Mouse (Mus musculus) liver, embryonic 11.5 days (tissue): ENCODE results near the gene Nup62. TPM values are rescaled to one million over a fixed set of nuclear protein-coding genes. Genes with fewer than 3 reads are reported as not detected.
A peak's percentile ranks its signal among the peaks of the same experiment; 100 is the strongest.

ENCODE experiments used
- ATAC-seq: fragments of 200-750 bp; cut with Nextera tagmentation; replicated peaks from 2 replicates; pipeline ENCODE4 v1.8.0; 2017; ENCODE audit warnings: moderate number of reproducible peaks, mild to moderate bottlenecking, moderate TSS enrichment, moderate library complexity; ENCODE audit not compliant: low FRiP score
- DNase-seq: peaks from one replicate; pipeline ENCODE4 v3.0.0-alpha.2; 2017; ENCODE audit warnings: low spot score
- H3K27ac ChIP-seq: fragments of 300-500 bp; sonication (generic); 2 replicates; pipeline ENCODE4 v1.5.1; 2014; ENCODE audit warnings: mild to moderate bottlenecking, low read depth, low read length, control low read depth
- H3K27me3 ChIP-seq: fragments of 300-500 bp; sonication (generic); replicated peaks from 2 replicates; pipeline ENCODE4 v1.6.1; 2014; ENCODE audit warnings: low read length, mixed read lengths; ENCODE audit not compliant: control insufficient read depth, insufficient read depth
- H3K36me3 ChIP-seq: fragments of 300-500 bp; sonication (generic); 2 replicates; pipeline ENCODE4 v1.6.1; 2014; ENCODE audit warnings: mild to moderate bottlenecking, low read length, moderate library complexity, mixed read lengths; ENCODE audit not compliant: control insufficient read depth, insufficient read depth
- H3K4me1 ChIP-seq: fragments of 300-500 bp; sonication (generic); replicated peaks from 2 replicates; pipeline ENCODE4 v1.6.1; 2014; ENCODE audit warnings: low read length, mixed read lengths; ENCODE audit not compliant: control insufficient read depth, insufficient read depth
- H3K4me2 ChIP-seq: fragments of 300-500 bp; sonication (generic); 2 replicates; pipeline ENCODE4 v1.6.1; 2014; ENCODE audit warnings: mild to moderate bottlenecking, control low read depth, moderate library complexity
- H3K4me3 ChIP-seq: fragments of 300-500 bp; sonication (generic); 2 replicates; pipeline ENCODE4 v1.5.1; 2014; ENCODE audit warnings: low read depth, low read length, control low read depth
- H3K9ac ChIP-seq: fragments of 300-500 bp; sonication (generic); 2 replicates; pipeline ENCODE4 v1.6.1; 2014; ENCODE audit warnings: low read depth, low read length, control low read depth
- H3K9me3 ChIP-seq: fragments of 300-500 bp; sonication (generic); 2 replicates; pipeline ENCODE4 v1.6.1; 2016; ENCODE audit warnings: low read length, inconsistent platforms, mixed read lengths; ENCODE audit not compliant: control insufficient read depth
- WGBS: fragments of 180-500 bp; shearing (Covaris S2); extraction: QIAGEN DNeasy Blood & Tissue Kit; methylation state at CpG from one replicate; pipeline ENCODE4 v1.1.7; 2014; 5-methylcytosine and 5-hydroxymethylcytosine counted together
- polyA plus RNA-seq: library from polyadenylated mRNA; unstranded; fragments of >200 nt; fragmentation: Nextera tagmentation; extraction: Ambion mirVana; gene quantifications from 2 replicates; pipeline ENCODE4 v1.2.1, GENCODE M21; 2014

Gene Nup62
- polyA plus RNA-seq, 1 experiment from 2014 or later: 85.7 TPM

DNA sequence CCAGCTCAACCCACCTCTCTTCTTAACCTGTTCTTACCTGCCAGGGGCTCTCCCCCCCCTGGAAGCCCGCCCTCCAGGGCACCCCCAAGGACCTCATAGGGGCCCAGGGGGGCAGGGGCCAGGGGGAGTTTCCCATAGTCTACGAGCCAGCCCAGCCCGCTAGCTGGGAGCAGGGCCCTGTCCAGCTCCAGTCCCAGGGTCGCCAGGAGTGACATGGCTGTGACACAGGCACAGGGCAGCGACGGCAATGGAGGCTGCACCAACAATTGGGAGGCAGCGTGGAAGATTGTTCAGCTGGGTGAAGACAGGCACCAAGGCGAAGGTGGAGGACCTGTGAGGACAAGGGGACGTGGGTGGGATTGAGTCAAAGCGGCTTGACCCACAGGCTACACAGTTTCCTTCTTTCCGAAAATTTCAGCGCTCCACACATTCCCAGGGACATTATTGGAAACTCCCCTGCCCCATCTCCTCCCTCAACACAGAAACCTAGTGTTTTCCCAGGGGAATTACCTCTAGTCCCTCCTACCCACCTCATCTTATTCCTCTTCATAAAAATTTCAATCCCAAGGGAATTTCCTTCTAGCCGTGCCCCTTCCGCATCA lies 835 bp upstream of the Nup62 start:
- Histone ChIP-seq H3K36me3 (peaks cover 14% of the 10 kb centered on the region), H3K4me3 (peak overlapping the region; percentile 88), H3K9ac (peak overlapping the region; percentile 96), H3K27ac (peak overlapping the region; percentile 97), H3K4me2 (peak overlapping the region; percentile 99), H3K4me1 (peaks cover 32% of the 10 kb centered on the region), H3K9me3 (no peaks in the 10 kb centered on the region), H3K27me3 (no peaks in the 10 kb centered on the region)
- DNase-seq (peak; percentile 32), ATAC-seq (no peak)
- WGBS: 38% methylated on average over 14 of the region's 14 CpGs

DNA sequence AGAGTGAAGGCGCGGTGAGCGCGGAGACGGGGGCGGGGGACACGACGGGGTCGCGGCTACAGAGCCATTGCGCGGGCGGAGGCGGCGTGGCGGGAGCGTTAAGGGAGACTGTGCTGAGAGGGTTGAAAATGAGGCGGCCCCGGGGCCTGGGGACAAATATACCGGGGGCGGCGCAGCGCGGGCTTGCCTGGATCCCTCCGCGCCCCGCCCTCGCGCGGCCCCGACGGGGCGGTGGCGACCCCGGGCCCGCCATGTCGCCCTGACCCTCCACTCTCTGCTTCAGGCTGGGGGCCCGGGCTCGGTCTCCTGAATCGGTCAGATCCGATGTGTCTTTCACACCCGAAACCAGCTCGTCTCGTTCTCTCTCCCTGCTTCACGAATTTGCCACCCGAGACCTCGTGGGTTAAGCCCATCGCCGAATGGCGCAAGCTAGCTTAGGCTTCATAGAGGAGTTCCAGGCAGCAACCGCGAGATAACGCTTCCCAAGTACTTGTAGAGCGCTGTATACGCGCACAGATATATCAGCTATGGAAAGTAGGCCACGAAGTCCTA lies 658 bp downstream of the Nup62 start, which contains the start of gene Atf5:
Gene Atf5 (minus strand): TSS at position 189 of the 552 bp plus-strand sequence.
- Histone ChIP-seq H3K36me3 (peaks cover 19% of the 10 kb centered on the region), H3K4me2 (peak within 1 kb of the TSS; percentile 99), H3K9me3 (no peaks in the 10 kb centered on the region), H3K9ac (peak within 1 kb of the TSS; percentile 96), H3K4me1 (peaks cover 46% of the 10 kb centered on the region), H3K27me3 (no peaks in the 10 kb centered on the region), H3K27ac (peak within 1 kb of the TSS; percentile 97), H3K4me3 (peak within 1 kb of the TSS; percentile 88)
- peak; percentile 24 for ATAC-seq
- no peak for DNase-seq
- under 1% methylated on average over 51 of the region's 57 CpGs for WGBS

- DNase-seq (no peak), ATAC-seq (no peak)
- Histone ChIP-seq H3K27ac (peak overlapping the region; percentile 97), H3K9ac (peak overlapping the region; percentile 96), H3K9me3 (no peaks in the 10 kb centered on the region), H3K4me3 (peak overlapping the region; percentile 88), H3K4me1 (peaks cover 51% of the 10 kb centered on the region), H3K36me3 (peaks cover 16% of the 10 kb centered on the region), H3K4me2 (peak overlapping the region; percentile 99), H3K27me3 (no peaks in the 10 kb centered on the region)
- WGBS: 17% methylated on average over 3 of the region's 3 CpGs
These were observed 1.6 kb downstream of the Nup62 start for GRCm38 (mm10) chr7:44817441-44817840.

- H3K27ac ChIP-seq: peak overlapping the region; percentile 2
- H3K4me2 ChIP-seq: peak overlapping the region; percentile 99
- no peaks in the 10 kb centered on the region for H3K9me3 ChIP-seq
- no peaks in the 10 kb centered on the region for H3K27me3 ChIP-seq
- DNase-seq (peak; percentile 27), ATAC-seq (no peak)
- H3K36me3 ChIP-seq: peaks cover 15% of the 10 kb centered on the region
- H3K9ac ChIP-seq: peak overlapping the region; percentile 96; the same call in 1 of the 2 replicates
- peak overlapping the region; percentile 88 for H3K4me3 ChIP-seq
- WGBS: 37% methylated on average over 2 of the region's 2 CpGs
- H3K4me1 ChIP-seq: peaks cover 58% of the 10 kb centered on the region
These were observed 2.3 kb downstream of the Nup62 start for GRCm38 (mm10) chr7:44818164-44818563.

- peak; percentile 45 for DNase-seq
- peaks cover 12% of the 10 kb centered on the region for H3K36me3 ChIP-seq
- ATAC-seq: no peak
These were observed 2.9 kb downstream of the Nup62 start for GRCm38 (mm10) chr7:44818751-44819235.

DNA sequence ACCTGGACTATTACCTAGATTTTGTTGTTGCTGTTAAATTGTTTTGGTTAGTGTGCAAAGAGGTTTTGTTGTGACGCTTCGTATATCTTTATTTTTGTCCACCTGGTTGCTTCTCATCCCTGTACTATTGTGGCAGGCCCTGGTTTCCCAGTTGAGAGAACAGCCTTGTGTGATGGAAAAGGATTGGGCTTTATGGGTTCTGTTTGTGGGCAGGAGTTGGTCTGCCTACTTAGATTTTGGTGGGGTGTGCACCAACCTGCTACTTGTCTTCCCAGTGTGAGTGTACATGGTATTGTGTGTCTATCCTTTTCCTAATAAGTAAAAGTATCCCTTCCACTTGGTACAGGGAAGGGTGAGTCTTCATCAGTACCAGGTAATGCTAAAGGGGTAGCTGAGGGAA lies 3.5 kb downstream of the Nup62 start:
- ATAC-seq: no peak
- peak overlapping the region; percentile 2 for H3K27ac ChIP-seq
- DNase-seq: no peak
- H3K4me2 ChIP-seq: peak overlapping the region; percentile 99
- peak overlapping the region; percentile 88 for H3K4me3 ChIP-seq
- H3K4me1 ChIP-seq: peaks cover 68% of the 10 kb centered on the region
- no peaks in the 10 kb centered on the region for H3K9me3 ChIP-seq
- H3K9ac ChIP-seq: peak overlapping the region; percentile 49
- H3K36me3 ChIP-seq: peaks cover 11% of the 10 kb centered on the region; the same call in 1 of the 2 replicates
- no peaks in the 10 kb centered on the region for H3K27me3 ChIP-seq
- WGBS: 83% methylated on average over 2 of the region's 2 CpGs

More at GRCm38 (mm10) chr7:44818751-44819235, 2.9 kb downstream of the Nup62 start:
- Histone ChIP-seq H3K4me1 (peaks cover 64% of the 10 kb centered on the region), H3K4me2 (peak overlapping the region; percentile 99), H3K9me3 (no peaks in the 10 kb centered on the region), H3K27ac (peak overlapping the region; percentile 2), H3K9ac (peak overlapping the region; percentile 49), H3K27me3 (no peaks in the 10 kb centered on the region), H3K4me3 (peak overlapping the region; percentile 88)
- 45% methylated on average over 6 of the region's 6 CpGs for WGBS

GRCm38 (mm10) chr7:44819863-44820262 lies 4.0 kb downstream of the Nup62 start:
- H3K9me3 ChIP-seq: no peaks in the 10 kb centered on the region
- WGBS: 57% methylated on average over 5 of the region's 5 CpGs
- peak overlapping the region; percentile 88 for H3K4me3 ChIP-seq
- peak overlapping the region; percentile 2 for H3K27ac ChIP-seq
- H3K36me3 ChIP-seq: peaks cover 14% of the 10 kb centered on the region; the same call in 1 of the 2 replicates
- no peaks in the 10 kb centered on the region for H3K27me3 ChIP-seq
- H3K4me1 ChIP-seq: peaks cover 71% of the 10 kb centered on the region
- DNase-seq (peak; percentile 27), ATAC-seq (no peak)
- H3K4me2 ChIP-seq: peak overlapping the region; percentile 99
- peak overlapping the region; percentile 49 for H3K9ac ChIP-seq

- peaks cover 67% of the 10 kb centered on the region for H3K4me1 ChIP-seq
- no peak for ATAC-seq
- no peaks in the 10 kb centered on the region for H3K9me3 ChIP-seq
- no peak overlapping the region for H3K27ac ChIP-seq
- DNase-seq: no peak
- no peaks in the 10 kb centered on the region for H3K27me3 ChIP-seq
- peak overlapping the region; percentile 23; the same call in 1 of the 2 replicates for H3K9ac ChIP-seq
- WGBS: 79% methylated on average over 3 of the region's 3 CpGs
- peak overlapping the region; percentile 99 for H3K4me2 ChIP-seq
- no peak overlapping the region for H3K4me3 ChIP-seq
- H3K36me3 ChIP-seq: peaks cover 18% of the 10 kb centered on the region
These were observed 4.6 kb downstream of the Nup62 start for GRCm38 (mm10) chr7:44820525-44820924.
